Mouse (Mus musculus) megakaryocyte-erythroid progenitor cell, adult 5-6 weeks (primary cell): Measurements from ENCODE around the gene Thbs1. TPM values are rescaled to one million over a fixed set of nuclear protein-coding genes. Genes with fewer than 3 reads are reported as not detected.

Source experiments
- ATAC-seq: replicated peaks from 2 replicates; pipeline ENCODE4 v1.8.0; 2016; ENCODE audit warnings: mild to moderate bottlenecking, inconsistent platforms; ENCODE audit not compliant: severe bottlenecking, poor library complexity, low FRiP score, low TSS enrichment
- total RNA-seq, 2 experiments: library from RNA; stranded (forward) in 1 of 2; stranded (reverse) in 1 of 2; fragments of 200-1000, 215-1000 nt in 1 of 2; fragments of >200 nt in 1 of 2; fragmentation: Nextera tagmentation in 1 of 2; gene quantifications; 2 replicates each; pipeline ENCODE4 v1.2.3; 2014 to 2017

Gene Thbs1
- 1.6 TPM in 1 of 2 replicates, not detected in the other for total RNA-seq (2014; fragmentation: Nextera tagmentation)
- 0.42 and 1.2 TPM in 2 replicates for total RNA-seq (2017)

GRCm38 (mm10) chr2:118111488-118112131, at the start of gene Thbs1:
Gene Thbs1, plus strand, starts transcription at chr2:118111876.
- peak; percentile 36 for ATAC-seq

DNA sequence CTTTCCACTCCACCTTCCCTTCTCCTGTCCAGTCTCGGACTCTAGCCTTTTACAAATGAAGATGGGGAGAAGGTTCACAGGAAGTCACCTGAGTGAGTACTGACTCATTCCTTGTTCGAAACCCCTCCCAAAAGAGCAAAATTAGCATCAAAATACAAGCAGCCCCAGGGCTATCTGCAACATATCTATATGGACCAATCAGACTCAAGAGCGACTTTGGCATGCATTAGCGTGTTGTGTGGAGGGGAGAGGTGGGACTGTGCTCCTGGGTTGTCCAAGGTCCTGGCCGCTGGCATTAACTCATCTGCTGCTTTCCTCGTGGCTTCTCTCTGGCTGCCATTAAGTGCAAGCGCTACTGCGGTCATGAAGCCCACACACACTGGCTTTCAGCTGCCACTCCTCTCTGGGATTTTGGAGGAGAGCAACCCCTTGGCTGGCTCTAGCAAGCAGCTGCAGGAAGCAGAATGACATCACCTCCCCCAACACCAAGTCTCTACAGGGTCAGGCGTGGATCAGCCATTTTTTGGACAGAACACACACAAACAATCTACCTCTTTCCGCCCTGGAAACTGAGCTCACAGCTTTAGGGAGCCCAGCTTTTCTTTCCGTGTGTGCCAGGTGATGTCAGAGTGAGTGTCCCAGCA, 47.4 kb upstream of the Thbs1 start:
- ATAC-seq = no peak

GRCm38 (mm10) chr2:118066065-118066770, 45.5 kb upstream of the Thbs1 start:
- ATAC-seq = peak; percentile 86

- peak; percentile 80 for ATAC-seq
Measured at GRCm38 (mm10) chr2:118069975-118070374, 41.7 kb upstream of the Thbs1 start.

DNA sequence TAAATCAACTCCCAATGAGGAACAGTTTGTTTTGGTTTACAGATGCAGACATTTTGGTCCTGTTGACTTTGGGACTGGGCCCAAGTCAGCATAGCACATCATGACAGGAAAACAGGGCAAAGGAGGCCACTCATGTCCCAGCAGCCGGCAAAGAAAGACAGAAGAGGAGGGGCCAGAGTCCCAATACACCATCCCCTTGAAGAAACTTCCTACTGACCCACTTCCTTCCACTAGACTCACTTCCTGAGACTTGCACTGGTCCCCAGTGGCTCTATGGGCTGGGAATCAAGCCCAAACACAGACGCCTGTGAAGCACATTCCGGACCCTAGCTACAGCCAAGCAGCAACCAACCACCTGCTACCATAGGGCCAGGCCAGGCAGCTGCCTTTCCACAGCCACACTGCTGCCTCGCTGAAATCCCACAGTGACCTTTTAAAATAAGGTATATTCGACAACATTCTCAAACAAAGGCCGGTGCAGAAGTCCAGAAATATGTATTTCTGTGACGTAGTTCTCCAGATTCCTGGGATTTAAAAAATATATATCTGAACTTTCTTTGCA, 38.8 kb upstream of the Thbs1 start:
- no peak for ATAC-seq

DNA sequence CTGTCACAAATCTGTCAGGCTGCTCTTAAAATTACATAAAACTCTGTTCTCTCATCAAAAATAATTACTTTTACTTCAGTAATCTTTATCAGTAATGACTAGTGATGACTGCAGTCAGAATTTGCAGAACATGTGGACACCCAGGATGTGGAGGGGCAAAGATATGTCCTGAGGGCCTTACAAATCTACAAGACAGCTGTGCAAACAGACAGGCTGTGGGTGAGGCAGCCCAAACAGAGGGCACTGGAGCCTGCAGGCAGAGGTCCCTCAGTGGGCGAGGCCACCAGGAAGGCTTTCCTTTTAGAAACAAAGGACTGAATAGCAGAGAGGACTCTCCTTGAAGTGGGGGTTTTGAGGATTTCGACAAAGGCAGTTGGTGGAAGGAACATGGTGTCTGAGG, 37.6 kb upstream of the Thbs1 start:
- ATAC-seq = no peak

GRCm38 (mm10) chr2:118075165-118075564, 36.5 kb upstream of the Thbs1 start:
- ATAC-seq = peak; percentile 58

- no peak for ATAC-seq
Measured at GRCm38 (mm10) chr2:118079131-118079530, 32.5 kb upstream of the Thbs1 start.

- no peak for ATAC-seq
Measured at GRCm38 (mm10) chr2:118081581-118081980, 30.1 kb upstream of the Thbs1 start.

DNA sequence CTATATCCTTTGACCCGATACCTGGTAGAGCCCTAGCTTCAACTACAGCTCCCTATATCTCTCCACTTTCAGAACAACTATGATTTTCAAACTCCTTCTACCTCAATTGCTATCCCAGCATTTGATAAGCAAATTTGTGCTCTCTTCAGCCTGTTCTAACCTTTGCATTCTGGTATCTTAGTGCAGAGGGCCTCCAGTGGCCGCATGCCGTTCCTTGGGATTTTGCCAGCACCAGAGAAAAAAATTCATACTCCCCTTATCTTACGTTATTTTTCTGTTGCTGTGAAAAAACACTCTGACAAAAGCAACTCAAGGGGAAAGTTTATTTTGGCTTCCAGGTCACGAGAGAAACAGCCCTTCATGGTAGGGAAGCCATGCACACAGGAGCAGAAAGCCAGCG, 28.0 kb upstream of the Thbs1 start:
- ATAC-seq = peak; percentile 62

DNA sequence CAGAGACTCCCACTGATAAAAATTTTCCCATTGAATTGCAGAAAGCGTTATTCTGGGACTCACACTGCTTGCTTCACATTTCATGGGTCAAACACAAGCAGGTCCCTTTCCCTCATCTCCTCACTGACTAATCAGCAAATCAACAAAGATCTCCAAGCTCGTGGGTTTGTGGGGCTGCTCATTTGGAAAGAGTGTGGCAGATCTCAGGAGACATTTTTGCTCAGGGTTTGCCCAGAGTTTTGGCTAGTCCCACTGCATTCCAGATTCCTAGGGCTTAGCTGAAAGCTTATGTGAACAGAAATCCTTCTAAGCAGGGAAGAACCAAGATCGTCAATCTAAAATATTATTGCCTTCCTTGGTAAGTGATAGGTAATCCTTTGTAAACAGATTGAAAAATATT, 27.0 kb upstream of the Thbs1 start:
- no peak for ATAC-seq

DNA sequence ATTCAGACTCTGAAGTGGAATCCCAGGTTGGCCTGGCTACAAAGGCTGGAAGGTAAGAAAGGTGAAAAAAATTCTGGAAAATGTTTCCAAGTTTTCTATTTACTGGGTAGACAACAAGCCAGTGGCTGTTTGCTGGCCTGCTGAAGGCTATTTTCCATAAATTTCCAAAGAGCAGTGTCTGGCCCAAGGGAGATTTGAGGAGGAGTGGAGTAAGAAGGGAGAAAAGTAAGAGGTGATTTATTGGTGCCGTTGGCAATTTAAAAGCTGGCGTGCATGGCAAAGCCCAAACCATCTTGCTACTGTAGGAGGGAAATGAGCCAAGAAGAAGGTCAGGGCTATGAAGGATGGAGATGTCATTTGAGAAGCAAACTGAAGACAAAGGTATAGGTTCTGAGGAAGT, 26.0 kb upstream of the Thbs1 start:
- no peak for ATAC-seq

- no peak for ATAC-seq
Measured at GRCm38 (mm10) chr2:118087044-118087726, 24.5 kb upstream of the Thbs1 start.

GRCm38 (mm10) chr2:118091226-118091625, 20.4 kb upstream of the Thbs1 start:
- ATAC-seq = no peak

GRCm38 (mm10) chr2:118099104-118099503, 12.6 kb upstream of the Thbs1 start:
- ATAC-seq = no peak; the same call in 1 of the 2 replicates

DNA sequence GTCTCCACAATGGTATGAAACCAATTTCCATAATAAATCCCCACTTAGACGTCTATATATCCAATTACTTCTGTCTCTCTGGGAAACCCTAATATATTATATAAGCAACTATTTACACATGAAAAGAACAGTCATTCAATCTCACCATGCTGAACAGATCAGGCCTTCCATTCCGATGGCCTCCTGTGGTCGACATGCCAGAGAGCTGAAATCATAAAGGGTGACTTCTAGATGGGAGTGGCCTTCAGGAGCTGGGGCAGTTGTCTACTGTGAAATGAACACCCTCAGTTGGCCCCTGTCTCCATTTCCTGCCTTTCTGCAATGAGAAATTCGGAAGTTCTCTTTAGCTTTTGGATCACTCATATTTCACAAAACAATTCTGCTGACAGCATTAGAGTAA, 9.5 kb upstream of the Thbs1 start:
- no peak for ATAC-seq

DNA sequence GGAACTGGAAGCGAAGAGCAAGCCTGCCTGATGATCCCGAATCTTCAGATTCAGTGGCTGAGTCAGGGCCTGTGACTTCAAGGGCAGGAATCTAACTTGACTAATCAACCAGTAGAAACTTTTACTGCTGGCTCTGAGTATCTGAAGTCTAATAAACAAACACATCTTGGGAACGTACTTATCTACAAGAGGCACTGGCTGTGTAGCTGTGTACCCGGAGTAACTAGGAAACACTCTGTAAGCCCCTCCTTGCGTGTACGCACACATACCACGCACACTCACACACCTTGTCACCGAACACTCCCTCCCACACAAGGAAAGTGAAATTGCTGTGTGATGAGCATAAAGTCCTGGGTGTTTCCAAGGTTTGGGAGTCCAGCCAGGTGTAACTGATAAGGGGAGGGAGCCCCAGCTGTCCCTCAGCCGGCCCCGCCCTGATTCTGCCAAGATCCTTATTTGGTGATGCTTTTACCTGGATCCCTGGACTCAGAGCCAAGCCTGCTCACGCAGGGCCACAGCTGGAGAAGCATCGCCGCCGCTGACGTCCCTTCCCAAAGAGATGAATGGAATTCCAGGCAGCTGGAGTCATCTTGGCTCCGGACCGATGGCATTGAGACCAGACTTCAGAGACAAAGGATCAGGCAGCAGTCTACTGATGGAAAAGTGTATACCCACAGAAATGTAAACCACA, 1.3 kb upstream of the Thbs1 start:
- ATAC-seq = peak; percentile 29; the same call in 1 of the 2 replicates

DNA sequence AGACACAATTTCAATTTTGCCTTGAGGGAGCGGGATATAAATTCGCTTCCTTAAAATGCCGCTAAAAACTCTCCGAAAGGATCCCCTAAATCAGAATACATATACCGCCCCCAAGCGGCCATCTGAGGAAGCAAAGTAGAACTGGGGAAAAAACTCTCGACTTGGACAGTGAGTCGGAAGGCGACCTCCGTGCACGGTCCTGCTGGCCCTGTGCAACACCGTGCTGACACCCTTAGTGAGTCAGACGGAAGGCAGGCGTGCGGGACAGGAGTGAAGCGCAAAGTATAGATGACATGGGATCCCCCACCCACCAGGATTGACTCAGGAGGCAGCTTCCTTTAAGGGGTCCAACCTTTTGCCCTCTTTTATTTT, 574 bp upstream of the Thbs1 start:
- peak; percentile 75 for ATAC-seq

- no peak for ATAC-seq
Measured at GRCm38 (mm10) chr2:118112438-118112837, 762 bp downstream of the Thbs1 start.
